Mouse (Mus musculus): ENCODE measurements around the gene Zfp811. TPM values are rescaled to one million over a fixed set of nuclear protein-coding genes. Genes with fewer than 3 reads are reported as not detected.

Zfp811 gene
- under 1 TPM; 0.20 to 0.44 TPM for total RNA-seq (2023)

DNA sequence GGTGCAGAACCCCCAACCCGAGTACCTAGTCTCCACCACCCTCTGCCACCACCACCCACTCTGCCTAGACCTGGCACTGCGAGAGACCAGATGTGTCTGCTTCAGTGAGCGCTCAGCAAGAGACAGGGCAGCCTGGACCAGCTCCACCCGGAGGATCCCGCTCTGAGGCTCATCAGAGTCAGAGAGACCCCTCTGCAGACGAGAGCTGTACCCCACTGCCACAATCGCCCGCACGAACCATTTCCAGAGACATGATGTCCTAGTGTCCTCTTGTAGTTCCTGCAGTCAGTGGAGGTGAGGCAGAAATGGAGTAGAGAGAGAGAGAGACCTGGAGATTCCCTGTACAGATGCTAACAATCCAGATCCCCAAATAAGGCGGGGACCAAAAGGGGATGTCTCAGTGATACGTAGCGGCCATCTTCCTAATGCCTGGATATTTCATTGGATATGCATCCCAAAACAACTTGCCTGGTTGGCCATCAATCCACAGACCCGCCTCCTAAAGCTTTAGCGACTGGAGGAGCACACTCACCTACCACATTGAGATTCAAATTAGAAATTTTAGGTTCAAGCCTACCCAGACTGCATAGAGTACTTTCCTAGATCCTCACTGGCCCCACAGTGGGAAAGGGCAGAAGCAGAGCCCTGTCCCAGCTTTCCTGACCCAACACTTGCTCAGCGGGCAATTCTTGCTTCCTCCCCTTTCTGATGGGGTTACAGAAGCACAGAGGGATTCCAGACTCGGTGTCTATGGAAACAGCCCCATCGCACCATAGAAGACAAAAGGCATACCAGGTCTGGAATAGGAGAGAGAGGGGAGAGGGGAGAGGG lies at the start of gene Zfp811:
Zfp811 (minus strand) TSS at position 388 of the 831 bp plus-strand sequence.

GRCm38 (mm10) chr17:32829540-32830417 lies 20.0 kb upstream of the Zfp811 start, which contains the start of gene Zfp799:
Gene Zfp799, minus strand, starts transcription at chr17:32830261.

GRCm38 (mm10) chr17:32788094-32788559 lies 21.6 kb downstream of the Zfp811 start, which contains the start of gene Zfp871:
Gene Zfp871, minus strand, starts transcription at chr17:32788287.

Other genes starting within 250 kb of the Zfp811 start
- not detected for gene Cyp4f37, start 188.6 kb downstream of the Zfp811 start, total RNA-seq (2023)
- gene Cyp4f40, start 151.0 kb downstream of the Zfp811 start, total RNA-seq (2023): not detected
- gene Cyp4f15, start 124.3 kb downstream of the Zfp811 start, total RNA-seq (2023): not detected
- 10 to 100 TPM; 85.0 to 90.4 TPM for gene Zfp871, start 21.6 kb downstream of the Zfp811 start, total RNA-seq (2023)
- gene Zfp799, start 20.3 kb upstream of the Zfp811 start, total RNA-seq (2023): 10 to 100 TPM in 1 of 2 experiments, 1 to 10 TPM in 1; 9.0 to 10.3 TPM
- 10 to 100 TPM; 11.5 to 16.9 TPM for gene Zfp870, start 81.7 kb upstream of the Zfp811 start, total RNA-seq (2023)
- gene Cyp4f14, start 107.4 kb upstream of the Zfp811 start, total RNA-seq (2023): not detected
- 100 to 1,000 TPM in 1 of 2 experiments, 10 to 100 TPM in 1; 96.6 to 113 TPM for gene Cyp4f13, start 137.5 kb upstream of the Zfp811 start, total RNA-seq (2023)
- gene Zfp472, start 155.9 kb upstream of the Zfp811 start, total RNA-seq (2023): 10 to 100 TPM; 17.5 to 19.6 TPM
- 10 to 100 TPM; 15.1 to 15.2 TPM for gene Zfp952, start 183.2 kb upstream of the Zfp811 start, total RNA-seq (2023)
- 1 to 10 TPM; 5.7 to 7.1 TPM for gene Zfp763, start 223.5 kb upstream of the Zfp811 start, total RNA-seq (2023)

Data from B cell, adult 67 days (primary cell).